In genomic region chr4:33039826-33040225, GRCm38 (mm10) we compare ENCODE assay signal across 23 mouse cellular contexts. TPM values are rescaled to one million over a fixed set of nuclear protein-coding genes. Genes with fewer than 3 reads are reported as not detected.
"Had no signal": no experiment of that assay in that cellular context is flagged by ENCODE, and none has a peak within 500 bp of the region (broad histone marks: within the 10 kb centered on the region; RNA-seq: fewer than 3 reads in every experiment).

No protein-coding gene starts in this region.

- H3K4me3 ChIP-seq: midbrain, embryonic 10.5 days; midbrain, embryonic 12.5 days; myocyte; neural tube, embryonic 13.5 days; neural tube, embryonic 15.5 days; stomach, embryonic 15.5 days had no signal

- H3K9me3 ChIP-seq: midbrain, embryonic 10.5 days; neural tube, embryonic 15.5 days had no signal

- H3K4me1 ChIP-seq: midbrain, embryonic 10.5 days; midbrain, embryonic 12.5 days; neural tube, embryonic 13.5 days; neural tube, embryonic 15.5 days; stomach, embryonic 15.5 days had no signal

- H3K4me2 ChIP-seq: lung, embryonic 14.5 days; midbrain, embryonic 12.5 days; neural tube, embryonic 13.5 days; neural tube, embryonic 15.5 days; stomach, embryonic 15.5 days had no signal

- DNase-seq: lung, adult 18-20 months; lung, embryonic 14.5 days; lung, postnatal 10 days; lung, postnatal 4 days; midbrain, embryonic 14.5 days; retina, postnatal 1 day; right cerebral cortex, adult 18-20 months; right cerebral cortex, postnatal 25 days; right cerebral cortex, postnatal 4 days; spleen, adult 18-20 months; thymus, adult 2 months; thymus, postnatal 25 days; thymus, postnatal 4 days had no signal

- H3K27ac ChIP-seq: midbrain, embryonic 10.5 days; midbrain, embryonic 12.5 days; neural tube, embryonic 13.5 days; neural tube, embryonic 15.5 days; stomach, embryonic 15.5 days; stomach, postnatal 0 days had no signal

- H3K9ac ChIP-seq: lung, embryonic 14.5 days; midbrain, embryonic 12.5 days; neural tube, embryonic 13.5 days; neural tube, embryonic 15.5 days; stomach, embryonic 15.5 days had no signal

- ATAC-seq: midbrain, embryonic 16.5 days had no signal

- H3K27me3 ChIP-seq: midbrain, embryonic 12.5 days; neural tube, embryonic 13.5 days; neural tube, embryonic 15.5 days; stomach, embryonic 15.5 days had no signal

RNA-seq across cellular contexts. Expression of gene Gabrr2, which starts 23.0 kb away (rescaled TPM):
- polyA plus RNA-seq: liver, embryonic 16.5 days; neural tube, embryonic 11.5 days had no signal
